Mouse (Mus musculus) thymus, postnatal 10 days (tissue): ENCODE data around the gene Ddc.

Source experiments
- DNase-seq, 2 experiments: peaks; one replicate each; pipeline ENCODE4 v3.0.0; 2021; ENCODE audit warnings: low spot score in 2 of 2

Ddc gene

GRCm38 (mm10) chr11:11877891-11878277 lies 20.1 kb downstream of the Ddc start:
- no peak for DNase-seq

GRCm38 (mm10) chr11:11876366-11876765 lies 21.6 kb downstream of the Ddc start:
- DNase-seq = no peak

- no peak for DNase-seq
Observed at GRCm38 (mm10) chr11:11875230-11875629, 22.7 kb downstream of the Ddc start.

- peak in 1 of 2 experiments; percentile 20 for DNase-seq
Observed at GRCm38 (mm10) chr11:11873023-11873908, 24.7 kb downstream of the Ddc start.

GRCm38 (mm10) chr11:11872140-11872795 lies 25.7 kb downstream of the Ddc start:
- DNase-seq = no peak

GRCm38 (mm10) chr11:11871197-11871813 lies 26.6 kb downstream of the Ddc start:
- no peak for DNase-seq

GRCm38 (mm10) chr11:11867971-11868481 lies 29.9 kb downstream of the Ddc start:
- no peak for DNase-seq

- no peak for DNase-seq
Observed at GRCm38 (mm10) chr11:11866696-11867095, 31.2 kb downstream of the Ddc start.

- DNase-seq = no peak
Observed at GRCm38 (mm10) chr11:11865128-11865527, 32.8 kb downstream of the Ddc start.

- no peak for DNase-seq
Observed at GRCm38 (mm10) chr11:11864446-11865101, 33.4 kb downstream of the Ddc start.

- no peak for DNase-seq
Observed at GRCm38 (mm10) chr11:11862502-11862901, 35.4 kb downstream of the Ddc start.

- DNase-seq = no peak
Observed at GRCm38 (mm10) chr11:11856959-11857358, 41.0 kb downstream of the Ddc start.

- no peak for DNase-seq
Observed at GRCm38 (mm10) chr11:11855685-11856131, 42.2 kb downstream of the Ddc start.

GRCm38 (mm10) chr11:11855061-11855672 lies 42.8 kb downstream of the Ddc start:
- no peak for DNase-seq

GRCm38 (mm10) chr11:11853731-11854461 lies 44.0 kb downstream of the Ddc start:
- no peak for DNase-seq

- DNase-seq = no peak
Observed at GRCm38 (mm10) chr11:11851957-11852505, 45.9 kb downstream of the Ddc start.

- DNase-seq = no peak
Observed at GRCm38 (mm10) chr11:11850476-11851267, 47.3 kb downstream of the Ddc start.

GRCm38 (mm10) chr11:11849513-11850311 lies 48.2 kb downstream of the Ddc start:
- no peak for DNase-seq

GRCm38 (mm10) chr11:11848467-11848866 lies 49.5 kb downstream of the Ddc start:
- no peak for DNase-seq
